Mouse (Mus musculus) stomach, postnatal 0 days (tissue): Measurements from ENCODE around the gene Ap3b1. TPM values are rescaled to one million over a fixed set of nuclear protein-coding genes. Genes with fewer than 3 reads are reported as not detected.
A peak's percentile ranks its signal among the peaks of the same experiment; 100 is the strongest.

Experiments used
- ATAC-seq: fragments of 200-750 bp; cut with Nextera tagmentation; 2 replicates; pipeline ENCODE4 v1.8.0; 2017; ENCODE audit not compliant: low FRiP score, low TSS enrichment
- DNase-seq: peaks from one replicate; pipeline ENCODE4 v3.0.0-alpha.2; 2016; ENCODE audit warnings: low spot score
- H3K27ac ChIP-seq: fragments of 300-500 bp; sonication (generic); replicated peaks from 2 replicates; pipeline ENCODE4 v1.5.1; 2014; ENCODE audit warnings: mild to moderate bottlenecking, control low read depth
- H3K27me3 ChIP-seq: fragments of 300-500 bp; sonication (generic); 2 replicates; pipeline ENCODE4 v1.6.1; 2014; ENCODE audit warnings: low read length; ENCODE audit not compliant: control insufficient read depth, insufficient read depth
- H3K36me3 ChIP-seq: fragments of 300-500 bp; sonication (generic); 2 replicates; pipeline ENCODE4 v1.6.1; 2014; ENCODE audit warnings: low read length, mixed read lengths; ENCODE audit not compliant: control insufficient read depth, insufficient read depth
- H3K4me1 ChIP-seq: fragments of 300-500 bp; sonication (generic); replicated peaks from 2 replicates; pipeline ENCODE4 v1.6.1; 2014; ENCODE audit warnings: antibody characterized with exemption; ENCODE audit not compliant: control insufficient read depth, insufficient read depth
- H3K4me2 ChIP-seq: fragments of 300-500 bp; sonication (generic); replicated peaks from 2 replicates; pipeline ENCODE4 v1.6.1; 2014; ENCODE audit warnings: low read depth, mild to moderate bottlenecking, control low read depth, moderate library complexity
- H3K4me3 ChIP-seq: fragments of 300-500 bp; sonication (generic); 2 replicates; pipeline ENCODE4 v1.5.1; 2014; ENCODE audit warnings: low read depth, low read length, control low read depth
- H3K9ac ChIP-seq: fragments of 300-500 bp; sonication (generic); 2 replicates; pipeline ENCODE4 v1.6.1; 2014; ENCODE audit warnings: mild to moderate bottlenecking, low read length, control low read depth, mixed read lengths
- H3K9me3 ChIP-seq: fragments of 300-500 bp; sonication (generic); 2 replicates; pipeline ENCODE4 v1.6.1; 2016; ENCODE audit warnings: low read length; ENCODE audit not compliant: control insufficient read depth
- CTCF ChIP-seq: IDR thresholded peaks from 2 replicates; pipeline ENCODE4 v1.5.1; 2016; ENCODE audit warnings: antibody characterized with exemption, low read depth, mild to moderate bottlenecking, moderate library complexity
- EP300 ChIP-seq: optimal IDR thresholded peaks from 2 replicates; pipeline ENCODE3; 2016; ENCODE audit warnings: antibody characterized with exemption
- WGBS: fragments of 180-500 bp; shearing (Covaris S2); extraction: QIAGEN DNeasy Blood & Tissue Kit; methylation state at CpG from one replicate; pipeline ENCODE4 v1.1.7; 2014; 5-methylcytosine and 5-hydroxymethylcytosine counted together
- polyA plus RNA-seq: library from polyadenylated mRNA; unstranded; fragments of >200 nt; fragmentation: Nextera tagmentation; extraction: Ambion mirVana; gene quantifications from 2 replicates; pipeline ENCODE4 v1.2.1, GENCODE M21; 2015

The Ap3b1 gene
- polyA plus RNA-seq, 1 experiment from 2014 or later, result 30.3 TPM

DNA sequence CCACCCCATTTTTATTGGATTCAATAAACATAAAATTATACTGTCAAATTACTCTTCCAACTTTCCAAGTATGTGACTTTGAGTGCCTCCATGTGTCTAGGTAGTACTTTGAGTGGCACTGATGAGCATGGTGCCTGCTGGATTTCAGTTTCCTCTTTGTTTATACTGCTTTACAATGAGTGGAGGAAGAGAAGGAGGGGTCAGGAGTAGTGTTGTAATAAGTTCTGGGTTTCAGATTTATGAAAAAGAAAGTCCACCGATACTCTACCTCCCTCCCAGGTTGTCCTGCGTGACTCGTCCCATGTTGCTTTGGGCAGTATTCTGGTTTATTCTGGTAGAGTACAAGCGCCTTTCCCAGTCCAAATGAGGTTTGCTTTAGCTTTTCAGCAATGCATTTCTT, 22.7 kb downstream of the Ap3b1 start:
- no peak for DNase-seq

DNA sequence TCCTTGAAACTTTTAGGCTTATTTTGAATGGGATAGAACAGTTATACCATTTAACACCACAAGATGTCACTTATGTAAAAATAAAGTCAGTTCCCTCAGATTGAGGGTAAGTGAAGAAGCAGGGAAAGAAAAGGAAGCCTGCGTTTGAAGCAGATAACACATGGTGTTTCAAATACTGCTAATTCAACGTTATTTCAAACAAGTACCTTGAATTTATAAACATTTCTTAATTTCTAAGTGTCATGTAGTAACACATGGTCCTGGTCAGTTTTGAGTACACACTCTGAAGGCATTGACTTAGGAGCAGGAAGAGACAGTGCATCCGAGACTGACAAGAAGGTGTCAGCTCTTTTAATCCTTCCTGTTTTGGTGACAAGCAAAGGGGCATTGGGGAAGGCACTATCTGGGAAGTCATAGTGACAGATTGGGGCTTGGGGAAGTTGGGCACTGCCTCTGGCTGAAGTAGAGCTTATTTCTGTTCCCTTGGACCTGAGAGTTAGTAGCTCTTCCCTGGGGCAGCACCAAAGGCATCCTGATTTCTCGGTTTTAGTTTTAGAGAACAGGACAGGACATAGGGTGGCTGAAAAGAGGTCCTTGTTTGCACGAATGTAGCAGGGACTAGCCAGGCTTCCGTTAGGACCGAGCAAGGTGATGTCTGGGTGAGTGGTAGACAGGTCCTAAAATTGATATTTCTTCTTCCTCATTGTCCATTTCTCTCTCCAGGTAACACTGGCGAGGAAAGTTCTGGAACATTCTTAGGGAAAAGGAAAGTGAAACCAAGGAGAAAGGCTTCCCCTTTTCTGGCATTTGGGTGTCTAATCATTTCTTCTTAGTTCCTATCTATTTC, 23.3 kb downstream of the Ap3b1 start:
- Histone ChIP-seq H3K4me2 (peak overlapping the region; percentile 34; the same call in 1 of the 2 replicates), H3K4me3 (no peak overlapping the region), H3K36me3 (no peaks in the 10 kb centered on the region), H3K9me3 (no peaks in the 10 kb centered on the region), H3K27ac (no peak overlapping the region; the same call in 1 of the 2 replicates), H3K4me1 (no peaks in the 10 kb centered on the region), H3K9ac (no peak overlapping the region; the same call in 1 of the 2 replicates), H3K27me3 (no peaks in the 10 kb centered on the region)
- ATAC-seq (no peak), DNase-seq (no peak)
- TF ChIP-seq CTCF (peak; percentile 75), EP300 (no peak)
- WGBS, result 59% methylated on average over 8 of the region's 8 CpGs

More for the DNA sequence above, 22.7 kb downstream of the Ap3b1 start:
- ATAC-seq, result no peak
- WGBS, result 59% methylated on average over 4 of the region's 4 CpGs
- H3K4me2 ChIP-seq, result no peak overlapping the region
- H3K4me1 ChIP-seq, result no peaks in the 10 kb centered on the region
- no peaks in the 10 kb centered on the region for H3K27me3 ChIP-seq
- TF ChIP-seq CTCF, result no peak
- no peak for TF ChIP-seq EP300
- H3K36me3 ChIP-seq, result no peaks in the 10 kb centered on the region
- H3K27ac ChIP-seq, result no peak overlapping the region
- no peak overlapping the region for H3K9ac ChIP-seq
- no peak overlapping the region for H3K4me3 ChIP-seq
- no peaks in the 10 kb centered on the region for H3K9me3 ChIP-seq

DNA sequence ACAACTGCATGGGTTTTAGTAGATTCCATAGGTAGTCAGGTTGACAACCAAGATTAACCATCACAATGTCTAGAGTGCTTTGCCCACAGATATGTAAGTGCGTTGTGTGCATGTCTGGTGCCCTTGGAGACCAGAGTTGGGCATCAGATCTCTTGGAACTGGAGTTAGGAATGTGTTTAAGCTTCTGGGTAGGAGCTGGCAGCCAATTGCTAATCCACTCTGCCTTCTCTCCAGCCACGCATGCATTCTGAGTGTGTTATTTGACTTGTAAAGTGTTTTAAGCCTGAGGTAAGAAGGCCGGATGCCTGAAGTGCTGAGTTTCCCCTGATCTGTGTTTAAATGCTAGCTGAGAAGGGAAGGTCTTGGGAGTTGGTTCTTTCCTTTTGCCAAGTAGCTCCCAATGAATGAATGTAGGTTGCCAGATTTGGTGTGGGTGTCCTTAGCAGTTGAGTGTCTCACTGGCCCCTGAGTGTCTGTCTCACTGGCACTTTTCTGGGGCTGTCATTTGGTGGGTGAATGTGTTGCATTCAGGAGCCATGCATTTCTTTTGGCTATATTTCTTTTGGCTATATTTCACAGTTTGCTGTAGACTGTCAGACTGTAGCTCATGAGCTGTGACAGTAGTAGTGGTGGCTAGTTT, 26.3 kb downstream of the Ap3b1 start:
- no peaks in the 10 kb centered on the region for H3K4me1 ChIP-seq
- H3K27ac ChIP-seq, result no peak overlapping the region
- no peak overlapping the region for H3K4me2 ChIP-seq
- DNase-seq (no peak), ATAC-seq (no peak; the same call in 1 of the 2 replicates)
- no peak overlapping the region for H3K4me3 ChIP-seq
- H3K36me3 ChIP-seq, result no peaks in the 10 kb centered on the region
- TF ChIP-seq EP300 (no peak), CTCF (no peak)
- 67% methylated on average over 3 of the region's 3 CpGs for WGBS
- no peaks in the 10 kb centered on the region for H3K27me3 ChIP-seq
- no peak overlapping the region for H3K9ac ChIP-seq
- H3K9me3 ChIP-seq, result no peaks in the 10 kb centered on the region

DNA sequence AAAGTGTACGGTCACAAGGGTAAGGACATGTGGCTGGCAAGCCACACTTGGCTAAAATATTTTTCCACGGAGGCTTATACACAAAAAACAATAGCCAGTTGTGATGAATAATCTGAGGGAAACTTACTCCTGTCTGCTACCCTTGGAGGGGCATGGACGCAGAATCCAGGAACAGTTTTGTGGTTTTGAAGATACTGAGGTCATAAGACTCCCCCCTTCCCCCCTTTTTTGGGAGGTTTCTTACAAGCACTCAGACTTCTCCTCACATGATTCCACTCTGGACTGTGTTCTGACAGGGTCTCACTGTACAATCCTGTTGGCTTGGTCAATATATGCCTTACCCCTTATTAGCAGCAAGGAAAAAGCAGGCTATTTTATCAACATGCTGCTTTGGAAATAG, 29.8 kb downstream of the Ap3b1 start:
- H3K4me3 ChIP-seq, result no peak overlapping the region
- no peaks in the 10 kb centered on the region for H3K9me3 ChIP-seq
- no peak for ATAC-seq
- no peaks in the 10 kb centered on the region for H3K4me1 ChIP-seq
- TF ChIP-seq EP300 (no peak), CTCF (no peak)
- H3K27me3 ChIP-seq, result no peaks in the 10 kb centered on the region
- no peak overlapping the region for H3K27ac ChIP-seq
- H3K9ac ChIP-seq, result no peak overlapping the region
- no peak for DNase-seq
- WGBS, result 60% methylated on average over 3 of the region's 3 CpGs
- H3K36me3 ChIP-seq, result no peaks in the 10 kb centered on the region; the same call in 1 of the 2 replicates
- no peak overlapping the region for H3K4me2 ChIP-seq

DNA sequence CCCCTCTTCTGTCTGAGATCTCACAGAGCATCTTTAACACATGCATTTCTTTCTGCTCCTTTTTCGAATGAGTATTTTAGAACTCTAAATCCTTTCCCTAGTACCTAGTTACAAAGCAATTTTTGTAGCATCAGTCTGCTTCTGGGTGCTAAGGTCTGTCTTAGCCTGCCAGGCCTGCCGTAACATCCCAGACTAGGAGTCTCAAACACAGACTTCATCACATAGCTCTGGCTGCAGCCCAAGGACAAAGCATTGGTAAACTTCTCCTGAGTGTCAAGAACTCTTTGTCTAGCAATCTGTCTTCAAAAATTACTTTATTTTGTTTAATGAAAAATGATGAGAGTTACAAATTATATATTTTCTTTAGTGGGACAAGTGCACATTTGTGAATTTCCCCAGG, 30.8 kb downstream of the Ap3b1 start:
- Histone ChIP-seq H3K27me3 (no peaks in the 10 kb centered on the region), H3K4me1 (no peaks in the 10 kb centered on the region), H3K9ac (no peak overlapping the region), H3K27ac (no peak overlapping the region), H3K9me3 (no peaks in the 10 kb centered on the region), H3K4me3 (no peak overlapping the region), H3K4me2 (no peak overlapping the region), H3K36me3 (no peaks in the 10 kb centered on the region; the same call in 1 of the 2 replicates)
- ATAC-seq, result no peak
- no peak for DNase-seq
- TF ChIP-seq CTCF (no peak), EP300 (no peak)
- 58% methylated on average over 2 of the region's 2 CpGs for WGBS

DNA sequence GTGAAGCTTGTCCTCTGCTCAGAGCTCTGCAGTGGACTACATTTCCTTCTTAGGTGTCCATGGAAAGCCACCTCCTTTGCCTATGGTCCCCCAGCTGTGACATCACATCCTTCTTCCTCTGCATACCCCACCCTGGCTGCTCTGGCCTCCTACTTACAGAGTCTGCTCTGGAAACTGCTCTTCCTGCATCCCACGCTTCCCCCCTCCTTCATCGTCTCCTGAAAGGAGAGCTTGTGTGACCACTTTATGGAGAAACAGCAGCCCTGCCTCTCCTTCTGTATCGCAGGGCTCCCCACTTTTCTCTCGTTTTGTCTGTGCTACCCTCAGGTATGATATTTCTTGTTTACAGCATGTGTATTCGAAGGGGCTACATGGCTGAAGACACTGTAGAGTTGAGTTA, 33.5 kb downstream of the Ap3b1 start:
- Histone ChIP-seq H3K36me3 (no peaks in the 10 kb centered on the region; the same call in 1 of the 2 replicates), H3K4me2 (no peak overlapping the region), H3K9ac (no peak overlapping the region), H3K27ac (no peak overlapping the region), H3K4me1 (no peaks in the 10 kb centered on the region), H3K27me3 (no peaks in the 10 kb centered on the region), H3K9me3 (no peaks in the 10 kb centered on the region), H3K4me3 (no peak overlapping the region)
- peak; percentile 7 for DNase-seq
- TF ChIP-seq EP300 (no peak), CTCF (no peak)
- 78% methylated on average over 5 of the region's 5 CpGs for WGBS
- no peak for ATAC-seq
